Mouse (Mus musculus) left cerebral cortex, postnatal 4 days (tissue): ENCODE data around the gene Lgals7. TPM values are rescaled to one million over a fixed set of nuclear protein-coding genes. Genes with fewer than 3 reads are reported as not detected.
A peak's percentile ranks its signal among the peaks of the same experiment; 100 is the strongest.

Source experiments
- DNase-seq: peaks from one replicate; pipeline ENCODE4 v3.0.0-alpha.2; 2022
- intact Hi-C: fragments of 180-260 bp; cut with DNase I; formaldehyde crosslinking; loops from one replicate; pipeline ENCODE4 v1.15.1; 2025
- total RNA-seq, 2 experiments: library from RNA; stranded (reverse); gene quantifications; 2 replicates each; pipeline ENCODE4 v1.2.3; 2021

The Lgals7 gene
- 1 to 10 TPM; 2.3 to 3.7 TPM for total RNA-seq

GRCm38 (mm10) chr7:28863540-28863939 lies at the start of gene Lgals7:
Gene Lgals7, plus strand, starts transcription at chr7:28863853.
- DNase-seq, result no peak
- intact Hi-C loops, result no loop called here

- DNase-seq, result no peak
- intact Hi-C loops, result no loop called here
Observed at GRCm38 (mm10) chr7:28814306-28815034, 49.2 kb upstream of the Lgals7 start.

DNA sequence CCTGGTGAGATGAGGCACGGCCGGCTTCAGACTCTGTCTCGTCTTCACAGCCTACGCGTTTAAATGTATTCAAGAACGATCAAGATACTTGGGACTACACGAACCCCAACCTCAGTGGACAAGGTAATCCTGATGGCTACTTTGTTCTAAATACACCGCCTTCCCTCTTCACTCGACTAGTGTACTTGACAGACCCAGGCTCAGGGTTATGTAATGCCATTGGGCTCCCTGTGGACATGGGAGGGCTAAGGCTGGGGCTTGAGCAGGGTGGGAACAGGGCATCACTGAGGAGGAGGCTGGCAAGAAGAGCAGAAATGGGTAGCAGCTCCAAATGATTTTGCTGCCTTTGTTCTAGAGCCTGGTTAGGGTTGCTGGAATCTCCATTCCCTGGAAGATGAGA lies 48.4 kb upstream of the Lgals7 start:
- no peak for DNase-seq
- intact Hi-C loops, result no loop called here

DNA sequence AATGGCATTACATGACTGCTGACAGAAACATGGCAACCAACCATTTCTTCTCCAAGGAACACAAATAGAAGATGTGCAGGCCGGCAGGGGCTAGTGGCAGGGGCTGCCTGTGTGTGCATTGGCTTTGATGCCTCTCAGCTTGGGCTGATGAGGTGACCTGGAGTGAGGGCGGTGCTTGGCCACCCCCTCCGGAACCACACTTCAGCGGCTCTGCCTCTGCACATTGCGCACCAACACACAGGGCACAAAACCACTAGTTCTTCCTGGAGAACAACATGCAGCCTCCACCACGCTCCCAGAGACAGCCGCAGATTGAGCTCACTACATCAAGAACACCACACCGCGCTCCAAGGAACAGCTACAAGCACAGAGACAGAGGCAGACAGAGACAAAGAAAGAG lies 47.5 kb upstream of the Lgals7 start:
- no peak for DNase-seq

DNA sequence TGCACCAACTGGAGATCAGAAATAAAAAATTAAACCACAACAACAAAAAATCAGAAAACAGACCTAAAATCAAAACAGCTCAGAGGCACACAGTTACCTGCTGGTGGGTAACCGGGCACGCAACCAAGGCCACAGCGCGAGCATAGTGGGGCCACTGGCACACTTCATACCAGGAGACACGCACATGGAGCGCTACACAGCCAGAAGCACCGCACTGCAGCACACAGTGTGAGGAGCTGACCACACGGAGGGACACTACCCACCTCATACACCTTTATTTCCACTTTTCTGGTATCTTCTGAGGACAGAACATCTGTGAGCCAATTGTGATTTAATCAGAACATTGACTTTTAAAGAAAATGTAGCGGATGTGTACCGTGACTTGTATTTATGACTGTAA lies 46.7 kb upstream of the Lgals7 start:
- intact Hi-C loops, result no loop called here
- DNase-seq, result no peak

More for the DNA sequence above, 47.5 kb upstream of the Lgals7 start:
- intact Hi-C loops, result no loop called here

- no peak for DNase-seq
- intact Hi-C loops, result no loop called here
Observed at GRCm38 (mm10) chr7:28817524-28817923, 46.1 kb upstream of the Lgals7 start.

DNA sequence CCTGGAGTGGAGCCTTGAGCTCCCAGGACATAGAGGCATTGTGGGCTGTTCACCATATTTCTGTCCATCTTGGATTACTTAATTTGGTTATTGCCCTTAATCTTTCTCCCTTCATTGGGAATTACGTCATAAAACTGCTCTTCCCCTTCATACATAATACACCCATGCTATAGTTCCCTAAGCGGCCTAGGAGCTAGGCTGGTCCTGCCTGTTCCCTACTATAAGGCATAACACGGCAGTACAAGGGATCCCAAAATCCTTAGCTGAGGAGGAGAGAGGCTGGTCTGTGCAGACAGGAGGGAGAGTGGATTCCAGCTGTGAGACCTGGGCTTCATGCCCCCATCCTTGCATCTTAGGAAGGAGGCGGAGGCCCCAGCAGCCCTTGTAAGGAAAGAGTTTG lies 45.7 kb upstream of the Lgals7 start:
- DNase-seq, result no peak
- intact Hi-C loops, result no loop called here

DNA sequence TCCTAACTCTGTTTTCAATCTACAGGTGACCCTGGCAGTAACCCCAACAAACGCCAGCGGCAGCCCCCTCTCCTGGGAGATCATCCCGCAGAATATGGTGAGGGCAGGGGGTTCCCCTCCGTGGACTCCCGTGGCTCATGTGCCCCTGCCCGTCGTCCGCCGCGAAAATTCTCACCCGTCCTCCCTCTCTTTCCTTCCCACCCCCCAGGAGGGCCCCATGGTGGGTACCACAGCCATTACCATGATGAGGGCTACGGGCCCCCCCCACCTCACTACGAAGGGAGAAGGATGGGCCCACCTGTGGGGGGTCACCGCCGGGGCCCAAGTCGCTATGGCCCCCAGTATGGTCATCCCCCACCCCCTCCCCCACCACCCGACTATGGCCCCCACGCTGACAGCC lies 45.2 kb upstream of the Lgals7 start:
- DNase-seq, result no peak
- intact Hi-C loops, result no loop called here

GRCm38 (mm10) chr7:28818861-28819452 lies 44.7 kb upstream of the Lgals7 start:
- DNase-seq, result no peak
- intact Hi-C loops, result no loop called here

GRCm38 (mm10) chr7:28819571-28819970 lies 44.1 kb upstream of the Lgals7 start:
- DNase-seq, result no peak
- intact Hi-C loops, result no loop called here

DNA sequence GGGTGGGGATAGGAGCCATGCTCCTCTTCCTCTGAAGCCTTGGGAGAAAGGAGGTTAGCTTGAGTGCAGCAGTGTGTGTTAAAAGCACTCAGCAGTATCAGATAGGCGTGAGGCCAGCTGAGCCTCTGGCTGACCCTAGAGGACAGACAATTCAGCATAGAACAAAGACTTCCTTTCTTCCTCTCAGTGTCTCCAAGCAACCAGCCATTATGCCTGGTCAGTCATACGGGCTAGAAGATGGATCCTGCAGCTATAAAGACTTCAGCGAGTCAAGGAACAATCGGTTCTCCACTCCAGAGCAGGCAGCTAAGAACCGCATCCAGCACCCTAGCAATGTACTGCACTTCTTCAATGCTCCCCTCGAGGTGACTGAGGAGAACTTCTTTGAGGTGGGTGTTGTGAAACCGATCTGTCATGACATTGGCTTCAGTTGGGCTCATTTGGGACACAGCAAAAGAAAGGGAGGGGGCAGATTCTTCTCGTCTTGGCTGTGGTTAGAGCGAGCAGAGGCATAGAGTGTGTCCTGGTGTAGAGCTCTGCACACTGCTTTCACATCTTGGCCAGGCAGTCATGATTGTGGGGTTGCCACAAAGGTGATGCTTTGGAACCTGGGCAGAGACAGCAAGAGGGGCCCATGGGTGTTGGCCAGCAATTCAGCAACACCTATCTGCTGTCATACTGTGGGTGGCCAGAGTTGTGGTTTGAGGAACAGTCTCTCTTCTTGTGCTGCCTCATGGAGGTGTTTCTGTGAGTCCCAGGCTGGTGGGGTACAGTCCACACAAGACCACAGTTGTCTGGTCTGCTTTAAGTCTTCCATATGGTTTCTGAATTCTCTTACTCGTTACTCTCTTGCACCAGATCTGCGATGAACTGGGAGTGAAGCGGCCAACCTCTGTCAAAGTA lies 43.0 kb upstream of the Lgals7 start:
- no peak for DNase-seq

GRCm38 (mm10) chr7:28821261-28821831 lies 42.3 kb upstream of the Lgals7 start:
- intact Hi-C loops, result no loop called here
- peak; percentile 60 for DNase-seq

More for the DNA sequence above, 43.0 kb upstream of the Lgals7 start:
- intact Hi-C loops, result no loop called here

GRCm38 (mm10) chr7:28822556-28822955 lies 41.1 kb upstream of the Lgals7 start:
- DNase-seq, result no peak
- intact Hi-C loops, result no loop called here

DNA sequence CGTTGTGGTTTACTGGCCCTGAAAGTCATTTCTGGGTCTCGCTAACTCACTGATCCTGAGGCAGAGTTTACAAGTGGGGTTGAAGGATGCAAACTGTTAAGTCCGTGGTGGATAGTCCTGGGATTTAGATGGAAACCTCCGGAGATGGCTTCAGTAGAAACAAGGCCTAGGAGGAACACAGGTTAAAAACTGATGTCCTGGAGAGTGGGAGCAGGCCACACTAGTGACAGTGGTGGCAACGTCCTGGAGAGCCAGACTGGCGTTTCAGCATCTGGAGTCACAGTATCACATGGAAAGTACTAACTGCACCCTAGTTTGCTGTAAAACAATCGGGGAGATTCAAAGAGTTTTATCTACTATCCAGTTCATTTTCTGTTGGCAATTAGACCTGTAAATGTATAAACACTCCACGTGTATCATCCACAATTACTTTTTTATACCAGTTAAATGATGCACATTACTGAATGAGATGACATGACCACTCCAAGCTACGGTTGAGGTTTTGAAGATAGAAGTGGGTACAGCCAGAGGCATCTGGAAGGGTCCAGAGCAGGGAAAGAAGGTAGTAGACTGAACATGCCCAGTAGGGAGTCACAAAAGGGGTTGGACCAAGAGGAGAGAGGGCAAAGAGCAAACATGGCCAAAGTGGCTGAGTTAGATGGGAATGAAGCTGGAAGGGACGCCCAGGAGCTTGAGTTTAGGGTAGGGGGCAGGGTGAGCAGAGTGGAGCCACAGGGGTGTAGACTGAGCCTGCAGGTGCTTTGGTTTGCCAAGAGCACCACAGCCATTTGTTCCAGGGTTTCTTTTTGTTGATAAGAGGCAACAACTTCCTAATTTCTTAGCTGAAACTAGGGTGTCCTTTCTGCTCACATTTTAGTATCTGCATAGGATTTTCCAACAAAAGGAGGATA lies 40.4 kb upstream of the Lgals7 start:
- DNase-seq, result no peak
- intact Hi-C loops, result no loop called here

GRCm38 (mm10) chr7:28823932-28824331 lies 39.7 kb upstream of the Lgals7 start:
- DNase-seq, result no peak
- intact Hi-C loops, result no loop called here

GRCm38 (mm10) chr7:28824941-28825685 lies 38.5 kb upstream of the Lgals7 start, which contains the start of gene Ech1:
Gene Ech1, plus strand, starts transcription at chr7:28825217.
- intact Hi-C loops, result no loop called here
- peak; percentile 91 for DNase-seq

- DNase-seq, result no peak
- intact Hi-C loops, result no loop called here
Observed at GRCm38 (mm10) chr7:28825686-28826401, 37.8 kb upstream of the Lgals7 start.

DNA sequence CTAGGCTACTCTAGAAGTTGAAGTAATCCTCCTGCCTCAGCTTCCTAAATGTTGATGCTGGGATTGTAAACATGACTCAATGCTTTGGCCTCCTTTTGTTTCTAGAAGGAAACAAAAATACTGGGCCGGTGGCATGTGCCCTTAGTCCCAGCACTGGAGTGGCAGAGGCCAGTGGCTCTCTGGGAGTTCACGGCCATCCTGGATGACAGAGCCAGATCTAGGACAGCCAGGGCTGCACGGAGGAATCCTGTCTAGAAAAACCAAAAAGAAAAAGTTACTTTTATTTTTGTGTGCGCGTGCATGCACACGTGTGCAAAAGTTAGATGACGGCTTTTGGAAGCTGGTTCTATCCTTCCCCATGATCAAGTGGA lies 37.3 kb upstream of the Lgals7 start:
- intact Hi-C loops, result no loop called here
- DNase-seq, result no peak

GRCm38 (mm10) chr7:28827338-28827737 lies 36.3 kb upstream of the Lgals7 start:
- intact Hi-C loops, result no loop called here
- no peak for DNase-seq
